Mouse (Mus musculus) lung, adult 2 months (tissue): ENCODE data around the gene A630076J17Rik. TPM values are rescaled to one million over a fixed set of nuclear protein-coding genes. Genes with fewer than 3 reads are reported as not detected.

ENCODE experiments used
- DNase-seq: peaks from one replicate; pipeline ENCODE4 v3.0.0; 2022
- H3K4me1 ChIP-seq: fragments of 200-500 bp; 2 replicates; pipeline ENCODE4 v1.6.1; 2011; ENCODE audit warnings: low read length; ENCODE audit not compliant: control insufficient read depth, insufficient read depth
- H3K4me3 ChIP-seq: fragments of 200-500 bp; replicated peaks from 2 replicates; pipeline ENCODE3; 2011; ENCODE audit warnings: low read depth, mild to moderate bottlenecking, control low read depth, low read length; ENCODE audit errors: extremely low read depth
- CTCF ChIP-seq: fragments of 200-500 bp; IDR thresholded peaks from 2 replicates; pipeline ENCODE4 v1.5.1; 2011; ENCODE audit warnings: mild to moderate bottlenecking, low read length, control low read depth; ENCODE audit not compliant: insufficient read depth
- POLR2A ChIP-seq: fragments of 200-500 bp; IDR thresholded peaks from 2 replicates; pipeline ENCODE4 v1.6.1; 2011; ENCODE audit warnings: low read depth, mild to moderate bottlenecking, control low read depth, low read length, borderline replicate concordance; ENCODE audit errors: extremely low read depth
- WGBS: fragments of 180-500 bp; shearing (Covaris S2); methylation state at CpG from one replicate; pipeline ENCODE4 v1.1.7; 2018; 5-methylcytosine and 5-hydroxymethylcytosine counted together
- polyA plus RNA-seq: library from polyadenylated mRNA; depleted of rRNA; stranded (reverse); fragments of >200 nt; gene quantifications from 2 replicates; pipeline ENCODE4 v1.2.3, GENCODE M21; 2012

Gene A630076J17Rik
- polyA plus RNA-seq, 1 experiment = not detected

DNA sequence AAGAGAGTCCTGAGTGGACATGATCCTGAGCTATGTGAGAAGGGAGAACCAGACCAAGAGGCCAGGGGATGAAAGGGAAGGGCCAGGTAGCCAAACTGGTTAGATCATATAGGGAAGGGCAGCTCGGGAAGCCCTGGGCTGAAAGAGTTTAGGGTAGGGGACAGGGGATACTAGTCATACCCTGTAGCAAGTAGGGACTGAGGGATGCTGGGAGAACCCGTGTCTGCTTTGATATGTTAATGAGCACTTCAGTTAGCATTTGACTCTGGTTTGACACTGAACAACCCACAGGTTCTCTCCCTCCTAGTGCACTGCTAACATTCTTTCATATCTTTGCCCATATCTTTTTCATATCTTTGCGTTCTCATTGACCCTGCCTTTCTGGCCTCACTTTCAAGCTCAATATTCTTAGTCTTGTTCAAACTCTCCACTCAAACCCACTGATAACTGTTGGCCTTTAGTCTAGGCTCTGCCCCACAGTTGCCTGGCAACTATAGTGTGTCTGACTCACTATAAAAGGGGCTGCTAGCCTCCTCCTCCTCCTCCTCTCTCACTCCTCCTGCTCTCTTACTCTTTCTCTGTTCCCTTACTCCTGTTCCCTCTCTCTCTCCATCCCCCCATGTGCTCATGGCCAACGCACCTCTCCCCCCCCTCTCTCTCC lies 23.8 kb upstream of the A630076J17Rik start:
- H3K4me3 ChIP-seq = no peak overlapping the region
- TF ChIP-seq POLR2A (no peak), CTCF (no peak)
- 55% methylated on average over 4 of the region's 4 CpGs for WGBS
- H3K4me1 ChIP-seq = 0 out of 2 replicates have a peak, but pooled peaks cover 4% of the 10 kb centered on the region
- DNase-seq = no peak

DNA sequence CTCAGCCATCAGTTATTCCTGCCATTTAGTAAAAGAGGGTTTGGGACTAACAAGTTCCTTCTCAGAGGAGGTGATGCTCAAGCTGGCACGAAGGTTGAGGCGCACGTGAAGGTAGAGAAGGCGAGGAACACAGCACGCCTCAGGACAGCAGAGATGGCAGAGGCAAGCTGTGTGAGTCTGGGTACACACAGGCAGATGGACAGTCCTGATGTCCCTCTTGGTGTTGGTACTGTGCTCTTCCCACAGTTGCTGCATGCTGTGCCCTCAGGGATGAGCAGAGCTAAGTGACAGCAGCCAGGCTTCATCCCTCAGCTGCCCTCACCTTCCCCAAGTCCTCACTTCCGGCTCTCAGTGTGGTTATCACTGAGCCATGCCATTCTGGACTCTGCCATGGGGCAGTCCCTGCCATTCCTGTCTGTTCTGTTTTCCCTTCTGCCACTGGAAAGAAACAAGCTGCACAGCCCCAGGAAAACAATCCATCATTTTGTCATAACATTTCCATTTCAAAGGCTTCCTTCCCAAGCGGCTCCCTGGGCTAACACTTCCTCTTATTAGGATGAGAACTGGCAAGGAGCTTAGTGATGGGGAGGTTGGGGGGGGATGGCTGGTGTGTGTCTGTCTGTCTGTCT lies 22.7 kb upstream of the A630076J17Rik start:
- 54% methylated on average over 7 of the region's 7 CpGs for WGBS
- no peak overlapping the region for H3K4me3 ChIP-seq
- TF ChIP-seq POLR2A = no peak
- no peak for TF ChIP-seq CTCF
- H3K4me1 ChIP-seq = 0 out of 2 replicates have a peak, but pooled peaks cover 4% of the 10 kb centered on the region
- DNase-seq = no peak

DNA sequence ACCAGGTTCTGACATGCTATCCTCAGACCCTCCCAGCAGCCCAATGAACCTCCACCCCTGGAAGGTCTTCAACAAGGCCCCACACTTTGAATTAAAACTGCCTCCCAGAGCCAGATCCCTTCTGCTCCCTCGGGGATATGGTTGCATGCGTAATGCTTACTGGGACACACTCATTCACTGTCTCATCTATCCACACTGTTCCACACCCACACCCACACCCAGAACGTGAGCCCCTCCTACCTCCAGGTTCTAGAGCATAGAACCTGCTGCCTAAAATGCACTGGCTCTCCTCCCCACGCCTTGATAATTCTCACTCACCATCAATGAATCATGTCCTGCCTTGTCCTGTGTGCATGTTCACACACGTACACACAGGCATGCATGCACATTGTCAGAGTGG lies 15.8 kb upstream of the A630076J17Rik start:
- no peaks in the 10 kb centered on the region for H3K4me1 ChIP-seq
- no peak for DNase-seq
- WGBS = 80% methylated on average over 5 of the region's 5 CpGs
- no peak overlapping the region for H3K4me3 ChIP-seq
- TF ChIP-seq POLR2A (no peak), CTCF (no peak)

DNA sequence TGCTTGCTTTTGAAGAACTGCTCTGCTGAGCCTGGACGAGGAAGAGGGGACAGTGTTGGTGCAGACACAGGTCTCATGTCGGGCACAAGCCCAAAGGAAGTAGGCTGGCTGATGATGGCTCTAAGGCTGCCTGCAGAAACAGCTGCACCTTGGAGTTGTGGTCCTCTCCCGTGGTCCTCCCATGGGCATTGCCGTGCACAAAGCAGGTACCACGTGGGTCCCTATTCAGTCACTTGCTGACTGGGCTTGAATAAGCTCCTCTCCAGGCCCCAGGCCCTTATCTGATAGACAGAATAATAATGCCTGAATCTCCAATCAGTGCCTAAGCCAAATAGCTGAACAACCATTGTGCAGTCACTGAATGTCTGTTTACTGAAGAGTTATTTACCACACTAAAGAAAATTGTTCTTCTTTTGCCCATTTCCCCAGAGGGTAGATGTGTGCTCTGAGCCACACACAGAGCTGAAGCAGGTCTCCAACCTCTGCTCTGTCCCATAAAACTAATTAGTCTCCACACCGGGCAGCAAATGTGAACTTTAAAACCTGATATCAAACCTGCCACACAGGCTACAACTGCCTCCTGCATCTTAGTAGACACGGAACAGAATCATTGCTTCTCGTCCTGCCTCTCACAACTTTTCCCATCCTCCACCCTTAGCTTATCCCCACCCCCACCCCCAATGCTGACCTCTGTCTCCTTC lies 13.9 kb upstream of the A630076J17Rik start:
- WGBS = 71% methylated on average over 8 of the region's 8 CpGs
- no peak for TF ChIP-seq CTCF
- no peak for TF ChIP-seq POLR2A
- no peaks in the 10 kb centered on the region for H3K4me1 ChIP-seq
- DNase-seq = no peak
- H3K4me3 ChIP-seq = no peak overlapping the region

DNA sequence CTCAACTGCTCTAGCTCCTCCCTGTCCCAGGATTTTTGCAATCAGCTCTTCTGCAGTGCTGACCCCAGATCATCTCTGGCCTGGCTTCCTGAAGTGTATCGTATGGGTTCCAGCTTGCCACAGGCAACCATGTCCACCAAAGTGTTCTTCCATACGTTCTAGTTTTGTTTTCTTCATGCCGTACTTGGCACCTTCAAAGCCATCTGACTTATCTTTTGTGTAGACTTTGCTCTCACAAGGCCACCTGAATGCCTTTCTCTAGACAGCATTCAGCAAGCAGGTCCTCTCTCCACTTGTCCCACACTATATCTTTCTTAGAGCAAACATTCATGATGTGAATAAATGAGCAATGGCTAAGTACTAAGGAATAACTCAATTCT lies 13.3 kb upstream of the A630076J17Rik start:
- TF ChIP-seq POLR2A (no peak), CTCF (no peak)
- Histone ChIP-seq H3K4me1 (no peaks in the 10 kb centered on the region), H3K4me3 (no peak overlapping the region)
- no peak for DNase-seq
- WGBS = 73% methylated on average over 3 of the region's 3 CpGs

DNA sequence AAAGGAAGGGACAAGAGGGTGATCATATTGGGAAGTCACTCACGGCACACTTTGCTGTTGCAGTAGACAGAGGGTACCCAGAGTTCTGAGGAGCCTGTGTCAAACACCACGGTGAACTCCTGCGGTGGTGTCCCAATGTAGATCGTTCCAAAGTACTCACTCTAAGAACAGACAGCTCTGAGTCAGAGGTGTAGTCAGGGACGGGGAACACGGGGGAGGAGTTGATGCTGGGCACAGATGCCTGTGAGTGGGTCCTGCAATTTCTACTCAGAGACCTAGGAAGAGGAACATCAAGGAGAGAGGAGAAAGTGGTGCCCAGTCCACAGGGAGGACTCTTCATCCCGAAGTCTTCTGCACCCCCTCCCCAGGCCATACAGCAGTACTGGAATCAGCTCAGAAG lies 11.8 kb upstream of the A630076J17Rik start:
- WGBS = 83% methylated on average over 7 of the region's 7 CpGs
- TF ChIP-seq POLR2A (no peak), CTCF (no peak)
- DNase-seq = no peak
- no peaks in the 10 kb centered on the region for H3K4me1 ChIP-seq
- no peak overlapping the region for H3K4me3 ChIP-seq

DNA sequence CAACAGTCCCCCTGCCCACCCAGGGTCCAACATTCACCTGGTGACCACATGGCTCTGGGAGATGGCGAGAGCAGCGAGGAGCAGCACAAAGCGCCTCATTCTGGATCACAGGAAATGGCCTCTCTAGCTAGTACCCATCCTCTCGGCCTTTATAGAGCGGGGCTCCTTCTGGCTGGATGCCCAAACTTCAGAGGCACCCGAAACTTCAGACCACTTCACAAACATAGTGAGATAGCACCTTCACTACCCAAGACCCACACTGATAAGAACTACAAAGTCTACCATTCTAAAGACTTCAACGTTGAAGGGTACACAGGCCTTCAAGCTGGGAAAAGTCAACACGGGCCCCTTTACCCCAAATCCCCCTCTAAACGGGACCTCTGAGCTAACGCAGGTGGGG lies 8.8 kb upstream of the A630076J17Rik start, which contains the start of gene Cym:
Gene Cym (minus strand): TSS at position 125 of the 400 bp plus-strand sequence.
- WGBS = 60% methylated on average over 10 of the region's 10 CpGs
- H3K4me1 ChIP-seq = no peaks in the 10 kb centered on the region
- TF ChIP-seq POLR2A (no peak), CTCF (no peak)

DNA sequence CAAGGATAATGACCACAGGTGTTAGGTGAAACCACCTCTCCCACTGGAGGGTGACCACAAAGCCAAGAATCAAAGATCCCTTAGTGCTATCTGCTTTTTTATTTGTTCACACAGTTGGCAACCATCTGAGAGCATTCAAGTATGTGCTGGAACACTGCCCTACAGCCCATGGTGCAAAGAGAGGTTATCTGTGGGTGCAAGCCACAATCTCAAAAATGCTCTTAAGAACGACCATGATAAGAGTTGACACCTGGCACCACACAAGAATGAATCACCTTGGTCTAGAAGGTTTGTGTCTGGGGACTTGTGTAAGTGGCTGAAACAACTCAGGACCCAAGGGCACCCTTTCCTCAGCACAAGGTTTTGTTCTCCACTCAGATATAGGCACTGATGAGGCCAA lies 7.2 kb upstream of the A630076J17Rik start:
- TF ChIP-seq CTCF (no peak), POLR2A (no peak)
- no peak for DNase-seq
- WGBS = 32% methylated on average over 1 of the region's 1 CpGs
- Histone ChIP-seq H3K4me3 (no peak overlapping the region), H3K4me1 (no peaks in the 10 kb centered on the region)

More for the DNA sequence above, 8.8 kb upstream of the A630076J17Rik start, which contains the start of gene Cym:
- H3K4me3 ChIP-seq = no peak within 1 kb of the TSS
- DNase-seq = no peak

DNA sequence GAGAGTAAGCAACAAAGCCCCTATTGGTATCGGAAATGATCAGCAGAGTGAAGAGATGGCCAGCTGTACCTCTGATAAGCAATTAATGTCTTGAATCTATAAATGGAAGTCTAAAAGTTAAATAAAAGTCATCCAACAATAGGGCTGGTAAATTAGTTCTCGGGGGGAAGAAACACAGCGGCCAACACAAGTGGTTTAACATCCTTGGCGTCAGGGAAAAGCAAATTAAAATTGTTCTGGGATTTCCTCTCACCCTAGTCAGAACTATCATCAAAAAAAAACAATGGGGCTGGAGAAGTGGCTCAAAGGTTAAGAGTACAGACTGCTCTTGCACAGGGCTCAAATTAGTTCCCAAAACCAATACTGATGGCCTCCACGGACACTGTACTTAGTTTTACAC lies 4.6 kb upstream of the A630076J17Rik start:
- 73% methylated on average over 5 of the region's 5 CpGs for WGBS
- DNase-seq = no peak
- H3K4me3 ChIP-seq = no peak overlapping the region
- H3K4me1 ChIP-seq = no peaks in the 10 kb centered on the region
- TF ChIP-seq POLR2A (no peak), CTCF (no peak)
